Mouse (Mus musculus): ENCODE measurements around the gene Tmem119. TPM values are rescaled to one million over a fixed set of nuclear protein-coding genes. Genes with fewer than 3 reads are reported as not detected.
"Not testable (repeated sequence)": the region's sequence is repeated elsewhere in the genome, so short reads cannot be mapped to it uniquely, and the experiment has no call there.

The Tmem119 gene
- total RNA-seq, 2 experiments from 2014 or later: 22.8 to 24.0 TPM

DNA sequence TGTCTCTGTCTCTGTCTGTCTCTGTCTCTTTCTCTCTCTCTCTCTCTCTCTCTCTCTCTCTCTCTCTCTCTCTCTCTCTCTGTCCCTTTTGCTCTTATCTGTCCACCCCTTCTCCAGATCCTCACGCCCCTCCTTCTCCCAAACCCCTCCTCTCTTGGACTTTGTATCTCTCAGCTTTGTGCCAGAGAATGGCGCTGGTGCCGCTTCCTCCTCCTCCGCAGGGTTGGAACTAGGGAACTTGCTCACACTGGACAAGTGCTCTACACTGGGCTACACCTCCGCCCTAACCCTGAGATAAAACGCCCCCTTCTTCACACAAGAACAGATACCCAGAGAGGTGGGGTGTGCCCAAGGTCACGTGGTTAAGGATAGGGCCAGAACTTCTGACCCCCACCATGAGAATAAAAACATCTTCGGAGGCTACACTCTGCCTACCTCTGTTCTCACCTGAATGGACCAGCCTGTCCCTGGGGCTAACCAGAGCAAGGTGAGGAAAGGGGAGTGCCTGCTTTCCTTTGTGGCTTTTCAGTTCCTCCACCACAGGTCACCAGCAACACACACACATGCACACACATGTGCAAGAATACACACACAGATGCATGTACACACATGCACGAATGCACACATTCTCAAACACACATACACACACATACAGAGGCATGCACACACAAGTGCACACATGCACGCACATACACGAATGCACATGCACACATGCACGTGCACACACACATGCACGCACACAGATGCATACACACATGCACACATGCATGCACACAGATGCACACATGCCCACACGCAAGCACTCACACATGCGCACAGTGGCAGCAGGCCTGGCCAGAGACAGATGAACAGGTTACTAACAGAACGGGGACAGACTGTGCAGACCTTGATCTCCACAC lies 8.9 kb downstream of the Tmem119 start:
- no peak overlapping the region for H3K4me3 ChIP-seq
- DNase-seq (ENCODE audit: low spot score in 2 of 2): no peak
- no peak for TF ChIP-seq CTCF (conservative IDR thresholded peaks at IDR 0.05)
- H3K27ac ChIP-seq: no peak overlapping the region

DNA sequence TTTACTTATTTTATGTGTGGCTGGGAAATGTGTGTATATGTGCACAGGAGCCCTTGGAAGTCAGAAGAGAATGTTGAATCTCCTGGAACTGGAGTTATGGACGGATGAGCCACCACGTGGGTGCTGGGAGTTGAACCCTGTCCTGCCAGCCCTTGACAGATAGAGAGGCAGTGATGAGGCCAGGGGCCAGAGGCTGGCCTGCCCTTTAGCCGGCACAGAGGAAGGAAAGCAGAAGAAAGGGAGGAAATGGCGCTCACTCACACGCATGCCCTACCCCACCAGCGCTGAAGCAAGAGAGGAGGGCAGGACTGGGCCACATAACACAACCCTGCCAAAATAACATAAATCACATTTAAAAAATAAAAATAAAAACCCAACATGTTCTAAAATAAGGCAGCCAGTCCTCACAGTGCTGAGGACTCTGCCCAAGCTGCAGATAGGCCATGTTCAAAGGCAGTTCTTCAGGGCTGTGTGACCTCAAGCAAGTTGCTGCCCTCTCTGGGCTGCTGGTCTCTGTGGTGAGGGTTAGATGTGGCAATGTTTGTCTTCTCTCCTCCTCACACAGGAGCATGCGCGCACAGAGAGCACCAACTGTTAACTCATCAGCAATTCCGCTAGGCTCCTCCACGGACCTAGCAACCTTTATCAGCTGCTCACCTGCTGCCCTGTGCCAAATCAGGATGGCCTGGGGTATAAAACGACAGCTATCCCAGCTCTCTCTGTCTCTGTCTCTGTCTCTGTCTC lies 9.7 kb downstream of the Tmem119 start:
- no peak for TF ChIP-seq CTCF (conservative IDR thresholded peaks at IDR 0.05)
- no peak for DNase-seq (ENCODE audit: low spot score in 2 of 2)
- no peak overlapping the region for H3K4me3 ChIP-seq
- no peak overlapping the region for H3K27ac ChIP-seq

DNA sequence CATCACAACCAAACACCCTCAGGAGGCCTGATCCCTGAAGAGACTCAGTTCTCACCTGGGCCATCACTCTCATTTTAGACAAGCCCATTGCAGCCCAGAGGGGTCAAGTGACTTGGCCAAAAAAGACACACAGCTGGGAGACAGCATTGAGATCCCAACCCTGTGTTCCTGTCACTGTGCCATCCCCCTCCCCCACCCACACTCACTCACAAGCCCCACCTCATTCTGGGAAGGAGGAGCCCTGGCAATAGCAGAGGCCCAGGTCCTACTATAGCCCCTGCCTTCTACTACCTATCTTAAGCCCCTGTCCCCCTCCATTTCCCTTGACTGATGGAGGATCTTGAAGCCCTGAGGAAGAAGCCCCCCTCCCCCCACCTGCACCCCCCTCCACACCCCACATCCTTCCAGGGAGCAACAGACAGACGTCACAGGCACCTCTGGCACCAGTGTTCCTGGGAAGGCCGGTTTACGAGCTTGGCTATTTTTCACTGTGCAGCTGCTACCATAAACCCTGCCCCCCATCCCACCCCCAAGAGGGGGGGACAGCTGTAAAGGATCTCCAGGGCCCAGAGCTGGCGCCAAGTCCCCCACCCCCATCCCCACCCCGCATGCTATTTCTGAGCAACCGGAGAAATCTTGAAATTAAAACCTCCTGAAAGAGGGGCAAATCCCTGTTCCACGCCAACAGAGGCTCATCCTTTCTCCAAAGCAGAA lies 11.1 kb downstream of the Tmem119 start:
- TF ChIP-seq CTCF (conservative IDR thresholded peaks at IDR 0.05): no peak
- Histone ChIP-seq H3K27ac (no peak overlapping the region), H3K4me3 (no peak overlapping the region)
- DNase-seq (ENCODE audit: low spot score in 2 of 2): no peak

DNA sequence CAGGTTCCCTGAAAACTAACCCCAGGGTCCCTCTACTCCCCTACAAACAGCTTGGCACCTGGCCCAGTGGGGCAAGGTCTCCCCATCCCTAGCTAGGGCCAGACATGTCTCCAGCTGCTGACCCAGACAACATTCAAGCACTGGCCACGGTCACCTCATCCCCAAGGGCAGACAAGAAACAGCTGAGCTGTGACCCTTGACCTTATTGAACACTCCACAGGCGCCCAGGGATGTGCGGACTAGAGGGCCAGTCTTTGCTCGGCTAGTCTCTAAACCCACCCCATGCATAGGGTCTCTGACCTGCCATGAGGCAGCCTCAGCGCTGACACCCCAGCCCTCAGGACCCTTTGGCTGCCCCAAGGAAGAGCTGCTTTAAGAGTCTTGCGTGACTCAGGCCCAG lies 11.7 kb downstream of the Tmem119 start:
- Histone ChIP-seq H3K4me3 (no peak overlapping the region), H3K27ac (no peak overlapping the region)
- DNase-seq (ENCODE audit: low spot score in 2 of 2): no peak
- TF ChIP-seq CTCF (conservative IDR thresholded peaks at IDR 0.05): no peak

DNA sequence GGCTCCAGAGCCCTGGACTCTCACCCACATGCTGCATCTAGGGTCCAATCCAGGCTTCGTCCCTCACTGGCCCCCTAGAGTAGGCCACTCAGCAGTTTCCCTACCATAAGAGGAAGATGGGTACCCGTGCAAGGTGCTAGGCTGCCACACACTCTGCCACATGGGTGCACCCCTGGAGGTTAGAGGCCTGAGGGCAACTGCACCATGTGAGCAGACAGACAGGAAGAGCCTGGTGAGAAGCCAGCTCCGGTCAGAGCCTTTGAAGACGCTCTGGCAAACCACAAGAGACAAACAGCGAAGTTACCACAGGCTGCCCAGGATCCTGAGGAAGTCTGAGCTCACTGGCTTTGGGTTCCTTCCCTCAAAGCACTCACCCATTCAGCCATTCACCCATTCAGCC lies 13.3 kb downstream of the Tmem119 start:
- no peak for TF ChIP-seq CTCF (conservative IDR thresholded peaks at IDR 0.05)
- no peak overlapping the region for H3K27ac ChIP-seq
- DNase-seq (ENCODE audit: low spot score in 2 of 2): no peak
- H3K4me3 ChIP-seq: no peak overlapping the region

DNA sequence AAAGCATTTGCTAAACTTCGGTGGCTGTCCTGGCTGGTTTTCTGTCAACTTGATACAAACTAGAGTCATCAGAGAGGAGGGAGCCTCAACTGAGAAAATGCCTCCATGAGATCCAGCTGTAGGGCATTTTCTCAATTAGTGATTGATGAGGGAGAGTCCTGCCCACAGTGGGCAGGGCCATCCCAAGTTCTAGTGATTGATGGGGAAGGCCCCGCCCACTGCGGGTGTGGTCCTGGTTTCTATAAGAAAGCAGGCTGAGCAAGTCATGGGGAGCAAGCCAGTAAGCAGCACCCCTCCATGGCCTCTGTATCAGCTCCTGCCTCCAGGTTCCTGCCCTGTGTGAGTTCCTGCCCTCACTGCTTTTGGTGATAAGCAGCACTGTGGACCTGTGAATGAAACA lies 16.2 kb downstream of the Tmem119 start:
- not testable (repeated sequence) for DNase-seq (ENCODE audit: low spot score in 2 of 2); H3K4me3 ChIP-seq
- peak overlapping the region; percentile 53; the same call in 1 of the 2 replicates for H3K27ac ChIP-seq

DNA sequence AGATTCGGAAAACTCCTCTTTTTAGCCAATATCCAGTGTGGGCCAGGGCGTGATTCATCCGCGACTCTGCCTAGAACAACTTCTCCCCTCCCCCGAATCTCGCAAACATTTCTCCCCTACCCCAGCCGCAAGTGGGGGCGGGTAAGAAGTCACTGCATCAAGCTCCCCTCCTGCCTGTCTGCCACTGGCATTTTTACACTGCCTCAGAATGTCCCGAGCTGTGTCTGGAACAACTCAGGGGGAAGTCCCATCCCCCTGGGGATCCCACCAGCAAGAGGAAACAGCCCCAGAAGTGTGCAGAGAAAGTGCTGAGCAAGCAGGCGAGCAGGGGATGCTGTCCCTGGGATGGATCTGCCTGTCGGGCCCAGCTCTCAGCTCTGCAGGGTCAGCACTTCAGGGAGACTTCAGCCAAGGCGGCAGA lies 16.7 kb downstream of the Tmem119 start:
- H3K4me3 ChIP-seq: no peak overlapping the region
- H3K27ac ChIP-seq: peak overlapping the region; percentile 65
- TF ChIP-seq CTCF (conservative IDR thresholded peaks at IDR 0.05): no peak
- DNase-seq (ENCODE audit: low spot score in 2 of 2): peak in 1 of 2 experiments; percentile 47

DNA sequence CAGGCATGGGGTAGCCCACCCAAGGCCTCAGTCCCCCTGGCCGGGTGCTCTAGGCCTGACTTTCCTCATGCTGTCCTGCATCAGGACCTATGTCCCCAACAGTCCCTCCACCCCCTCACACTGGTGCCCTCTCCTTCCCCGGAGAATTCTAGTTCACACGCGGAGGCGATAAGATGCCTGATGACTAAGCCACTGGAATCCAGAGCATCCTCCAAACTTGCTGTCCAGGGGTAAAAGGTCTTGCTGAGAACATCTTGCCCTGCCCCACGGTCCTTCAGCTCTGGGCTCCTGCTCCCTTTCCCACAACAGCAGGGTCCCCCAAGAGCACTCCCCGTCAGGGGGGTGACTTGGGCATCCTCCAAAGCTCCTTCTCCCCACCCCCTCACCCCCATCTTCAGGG lies 17.7 kb downstream of the Tmem119 start:
- Histone ChIP-seq H3K27ac (peak overlapping the region; percentile 65; the same call in 1 of the 2 replicates), H3K4me3 (no peak overlapping the region)
- TF ChIP-seq CTCF (conservative IDR thresholded peaks at IDR 0.05): no peak
- DNase-seq (ENCODE audit: low spot score in 2 of 2): no peak

DNA sequence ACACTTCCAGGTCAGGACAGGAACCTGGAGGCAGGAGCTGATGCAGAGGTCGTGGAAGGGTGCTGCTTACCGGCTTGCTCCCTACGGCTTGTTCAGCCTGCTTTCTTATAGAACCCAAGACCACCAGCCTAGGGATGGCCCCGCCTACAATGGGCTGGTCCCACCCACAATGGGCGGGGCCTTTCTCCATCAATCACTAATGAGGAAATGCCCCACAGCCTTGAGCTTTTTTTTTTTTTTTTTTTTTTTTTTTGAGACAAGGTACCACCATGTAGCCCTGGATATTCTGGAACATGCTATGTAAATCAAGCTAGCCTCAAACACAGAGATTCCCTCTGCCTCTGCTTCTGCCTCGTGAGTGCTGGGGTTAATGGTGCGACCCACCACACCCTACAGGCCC lies 18.4 kb downstream of the Tmem119 start:
- DNase-seq (ENCODE audit: low spot score in 2 of 2): no peak
- no peak overlapping the region for H3K4me3 ChIP-seq
- no peak overlapping the region for H3K27ac ChIP-seq
- TF ChIP-seq CTCF (conservative IDR thresholded peaks at IDR 0.05): no peak

DNA sequence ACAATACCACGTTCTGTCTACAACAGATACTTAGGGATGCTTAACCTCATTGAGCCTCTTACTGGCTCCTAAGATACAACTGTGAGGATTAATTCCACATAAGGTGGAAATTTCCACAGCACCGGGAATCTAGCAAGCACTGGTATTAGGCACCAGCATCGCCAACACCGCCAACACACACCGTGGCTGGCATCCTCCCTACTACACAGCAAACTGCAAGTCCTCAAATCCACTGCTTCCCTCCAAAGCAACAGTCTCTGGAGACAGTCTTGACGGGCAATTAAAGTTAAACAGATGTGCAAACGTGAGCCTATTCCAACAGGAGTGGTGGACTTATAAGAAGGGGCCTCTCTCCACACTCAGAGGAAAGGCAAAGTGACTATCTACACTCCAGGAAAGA lies 19.1 kb downstream of the Tmem119 start:
- no peak for DNase-seq (ENCODE audit: low spot score in 2 of 2)
- TF ChIP-seq CTCF (conservative IDR thresholded peaks at IDR 0.05): no peak
- Histone ChIP-seq H3K4me3 (no peak overlapping the region), H3K27ac (peak overlapping the region; percentile 70)

DNA sequence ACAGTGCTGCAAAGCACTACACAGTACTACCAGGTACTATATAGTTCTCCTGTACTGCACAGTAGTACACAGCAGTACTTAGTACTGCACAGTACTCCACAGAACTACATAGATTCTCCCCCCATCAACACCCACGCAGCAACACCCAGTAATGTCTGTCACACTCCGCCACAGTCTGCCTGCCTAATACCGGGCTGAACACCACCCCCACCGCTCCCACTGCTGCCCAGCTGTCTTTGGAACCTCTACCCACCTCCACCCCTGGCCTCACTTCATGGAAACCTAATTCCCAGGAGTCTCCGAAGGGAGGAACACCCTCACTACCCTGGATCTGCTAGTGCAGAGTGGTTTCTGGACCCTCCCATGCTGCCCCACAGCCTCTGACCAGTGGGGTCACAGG lies 19.6 kb downstream of the Tmem119 start:
- TF ChIP-seq CTCF (conservative IDR thresholded peaks at IDR 0.05): no peak
- H3K4me3 ChIP-seq: no peak overlapping the region
- peak overlapping the region; percentile 70 for H3K27ac ChIP-seq
- DNase-seq (ENCODE audit: low spot score in 2 of 2): peak; percentile 37 to 47

DNA sequence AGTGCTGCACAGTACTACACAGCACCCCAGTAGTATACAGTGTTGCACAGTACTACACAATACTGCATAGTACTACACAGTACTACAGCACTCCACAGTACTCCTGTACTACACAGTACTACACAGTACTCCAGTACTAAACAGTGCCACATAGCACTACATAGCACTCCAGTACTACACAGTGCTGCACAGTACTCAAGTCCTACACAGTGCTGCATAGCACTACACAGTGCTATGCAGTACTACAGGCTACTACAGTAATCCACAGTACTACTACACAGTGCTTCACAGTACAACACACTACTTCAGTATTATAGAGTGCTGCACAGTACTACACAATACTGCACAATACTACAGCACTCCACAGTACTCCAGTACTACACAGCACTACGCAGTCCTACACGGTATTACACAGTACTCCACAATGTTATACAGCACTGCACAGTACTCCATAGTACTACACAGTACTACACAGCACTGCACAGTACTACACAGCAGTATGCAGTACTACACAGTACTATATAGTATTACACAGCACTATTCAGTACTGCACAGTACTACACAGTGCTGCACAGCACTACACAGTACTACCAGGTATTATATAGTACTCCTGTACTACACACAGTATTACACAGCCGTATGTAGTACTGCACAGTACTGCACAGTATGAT lies 20.1 kb downstream of the Tmem119 start:
- DNase-seq (ENCODE audit: low spot score in 2 of 2): no peak
- no peak for TF ChIP-seq CTCF (conservative IDR thresholded peaks at IDR 0.05)
- peak overlapping the region; percentile 70; the same call in 1 of the 2 replicates for H3K27ac ChIP-seq
- no peak overlapping the region for H3K4me3 ChIP-seq
